Mouse (Mus musculus): ENCODE results near the gene D17H6S53E. TPM values are rescaled to one million over a fixed set of nuclear protein-coding genes. Genes with fewer than 3 reads are reported as not detected.
"Not testable (repeated sequence)": the region's sequence is repeated elsewhere in the genome, so short reads cannot be mapped to it uniquely, and the experiment has no call there.

D17H6S53E gene
- total RNA-seq, 2 experiments from 2014 or later, result 14.4 to 16.1 TPM

GRCm38 (mm10) chr17:35097164-35097655 is 29.0 kb upstream of the D17H6S53E start:
- intact Hi-C loops (cut with DNase I; ENCODE audit: low total_unique reads), result no loop called here
- DNase-seq, result no peak

DNA sequence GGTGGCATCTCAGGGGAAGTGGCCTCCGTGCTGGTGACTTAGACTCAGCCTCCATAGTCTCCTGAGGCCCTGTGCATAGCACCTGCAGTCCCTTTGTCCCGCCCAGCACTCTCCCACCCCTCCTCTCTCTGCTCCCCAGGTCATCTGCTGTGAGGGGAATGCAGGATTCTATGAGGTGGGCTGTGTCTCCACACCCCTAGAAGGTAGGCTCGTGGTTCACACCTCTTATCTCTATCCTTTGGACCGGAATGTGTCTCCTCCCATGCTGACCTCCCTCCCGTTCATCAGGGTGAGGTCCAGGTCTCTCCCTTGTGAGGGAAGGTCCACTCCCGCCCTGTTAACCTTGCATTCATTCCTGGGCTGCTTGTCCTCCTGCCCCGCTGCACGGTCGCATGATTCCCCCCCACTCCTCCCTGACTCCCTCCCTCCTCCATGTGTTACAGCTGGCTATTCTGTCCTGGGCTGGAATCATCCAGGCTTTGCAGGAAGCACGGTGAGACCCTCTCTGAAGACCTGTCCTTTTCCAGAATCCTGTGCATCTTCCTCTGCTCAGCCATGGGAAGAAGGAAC is 25.9 kb upstream of the D17H6S53E start:
- intact Hi-C loops (cut with DNase I; ENCODE audit: low total_unique reads), result loop anchor here (5.0 kb wide), 1 partner anchor 83 kb away; the partner anchor contains the start of gene Vwa7

DNA sequence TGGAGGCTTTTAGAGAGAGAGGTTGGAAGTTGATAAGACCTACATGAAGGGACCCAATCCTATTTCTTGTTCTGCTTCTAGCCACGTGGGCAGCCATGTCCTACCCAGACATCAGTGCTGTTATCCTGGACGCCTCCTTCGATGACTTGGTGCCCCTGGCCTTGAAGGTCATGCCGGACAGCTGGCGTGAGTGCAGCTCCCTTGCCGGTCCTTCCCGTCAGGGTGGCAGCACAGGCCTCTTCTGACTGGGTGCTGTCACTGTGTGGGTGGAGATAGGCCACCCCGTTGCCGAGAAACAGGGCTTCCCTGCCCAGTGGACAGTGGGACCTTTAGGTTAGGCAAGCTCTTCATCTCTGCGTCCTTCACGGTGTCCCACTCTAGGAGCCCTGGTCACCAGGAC is 25.0 kb upstream of the D17H6S53E start:
- intact Hi-C loops (cut with DNase I; ENCODE audit: low total_unique reads), result loop anchor here (5.0 kb wide), 1 partner anchor 84 kb away; the partner anchor contains the start of gene Vwa7

More for the DNA sequence above, 25.9 kb upstream of the D17H6S53E start:
- DNase-seq, result no peak

DNA sequence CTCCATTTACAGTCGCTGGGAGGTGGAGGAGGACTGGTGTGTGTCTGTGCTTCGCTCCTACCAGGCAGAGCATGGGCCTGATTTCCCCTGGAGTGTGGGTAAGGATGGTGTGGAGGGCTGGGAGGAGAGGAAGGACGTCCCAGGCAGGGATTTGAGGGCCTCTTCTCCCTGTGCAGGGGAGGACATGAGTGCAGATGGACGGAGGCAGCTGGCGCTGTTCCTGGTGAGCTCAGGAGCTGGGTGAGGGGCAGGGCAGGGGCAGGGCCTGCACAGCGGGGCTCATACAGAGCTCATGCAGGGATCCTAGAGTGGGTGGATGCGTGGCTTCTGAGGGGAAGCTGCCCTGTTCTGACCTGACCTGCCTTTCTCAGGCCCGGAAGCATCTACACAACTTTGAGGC is 23.9 kb upstream of the D17H6S53E start:
- DNase-seq, result no peak
- intact Hi-C loops (cut with DNase I; ENCODE audit: low total_unique reads), result loop anchor here (5.0 kb wide), 1 partner anchor 85 kb away; the partner anchor contains the start of gene Vwa7

More for the DNA sequence above, 25.0 kb upstream of the D17H6S53E start:
- DNase-seq, result no peak

- no peak for DNase-seq
- intact Hi-C loops (cut with DNase I; ENCODE audit: low total_unique reads), result loop anchor here (5.0 kb wide), 1 partner anchor 86 kb away; the partner anchor contains the start of gene Vwa7
These were observed 22.9 kb upstream of the D17H6S53E start for GRCm38 (mm10) chr17:35103221-35103690.

GRCm38 (mm10) chr17:35104079-35104478 is 22.1 kb upstream of the D17H6S53E start:
- intact Hi-C loops (cut with DNase I; ENCODE audit: low total_unique reads), result loop anchor here (5.0 kb wide), 1 partner anchor 87 kb away; the partner anchor contains the start of gene Vwa7
- no peak for DNase-seq

- intact Hi-C loops (cut with DNase I; ENCODE audit: low total_unique reads), result loop anchor here (5.0 kb wide), 1 partner anchor 87 kb away; the partner anchor contains the start of gene Vwa7
- DNase-seq, result no peak
These were observed 21.4 kb upstream of the D17H6S53E start for GRCm38 (mm10) chr17:35104754-35105153.

DNA sequence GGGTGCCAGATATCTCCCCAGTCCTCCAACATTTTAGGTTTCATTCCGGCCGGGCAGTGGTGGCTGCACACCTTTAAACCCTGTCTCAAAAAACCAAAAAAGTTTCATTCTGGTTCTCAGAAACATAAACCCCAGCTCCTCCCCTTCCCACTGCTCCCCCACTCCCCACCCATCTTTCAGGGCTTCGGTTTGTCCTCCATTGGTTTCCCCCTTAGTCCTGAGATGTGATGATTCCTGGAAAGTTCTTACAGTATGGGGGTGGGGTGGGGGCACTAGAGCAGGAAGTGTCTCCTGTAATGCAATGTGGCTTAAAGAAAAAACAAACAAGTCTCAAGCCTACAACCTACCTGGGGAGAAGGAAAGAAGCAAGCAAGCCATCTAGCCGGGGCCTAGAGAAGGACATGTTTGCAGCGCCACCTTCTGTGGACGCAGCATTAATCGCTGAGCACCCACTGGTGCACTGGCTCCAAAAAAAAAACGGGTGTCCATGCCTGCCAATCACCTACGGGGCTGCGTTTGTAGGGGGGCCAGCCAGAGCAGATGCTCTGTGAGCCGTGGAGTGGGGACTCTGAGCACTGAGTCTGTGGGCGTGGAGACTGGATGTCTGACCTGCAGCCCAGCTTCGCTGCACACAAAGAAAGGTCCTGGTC is 20.3 kb upstream of the D17H6S53E start:
- peak; percentile 35 for DNase-seq
- intact Hi-C loops (cut with DNase I; ENCODE audit: low total_unique reads), result no loop called here

- intact Hi-C loops (cut with DNase I; ENCODE audit: low total_unique reads), result no loop called here
- no peak for DNase-seq
These were observed 19.7 kb upstream of the D17H6S53E start for GRCm38 (mm10) chr17:35106522-35106921.

DNA sequence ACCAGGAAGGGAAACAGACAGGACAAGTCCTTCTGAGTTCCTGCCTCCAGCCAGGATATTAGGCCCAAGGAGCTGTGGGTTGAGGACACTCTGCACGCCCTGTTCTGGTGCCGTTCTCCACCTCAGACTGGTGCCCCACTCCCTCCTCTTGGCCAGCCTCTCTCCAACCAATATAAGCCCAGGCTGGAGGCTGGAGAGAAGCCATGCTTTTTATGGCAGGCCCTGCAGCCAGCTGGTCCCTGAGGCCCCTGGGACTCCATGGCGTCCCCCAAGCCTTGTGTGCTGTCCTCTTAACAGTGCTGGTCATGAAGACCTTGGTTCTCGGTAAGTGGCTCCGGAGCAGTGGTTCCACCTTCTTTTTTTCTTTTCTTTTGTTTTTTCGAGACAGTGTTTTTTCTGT is 18.1 kb upstream of the D17H6S53E start, which contains the start of gene Ly6g5c:
TSS of gene Ly6g5c (plus strand) at position 183 of the 400 bp plus-strand sequence.
- intact Hi-C loops (cut with DNase I; ENCODE audit: low total_unique reads), result no loop called here

DNA sequence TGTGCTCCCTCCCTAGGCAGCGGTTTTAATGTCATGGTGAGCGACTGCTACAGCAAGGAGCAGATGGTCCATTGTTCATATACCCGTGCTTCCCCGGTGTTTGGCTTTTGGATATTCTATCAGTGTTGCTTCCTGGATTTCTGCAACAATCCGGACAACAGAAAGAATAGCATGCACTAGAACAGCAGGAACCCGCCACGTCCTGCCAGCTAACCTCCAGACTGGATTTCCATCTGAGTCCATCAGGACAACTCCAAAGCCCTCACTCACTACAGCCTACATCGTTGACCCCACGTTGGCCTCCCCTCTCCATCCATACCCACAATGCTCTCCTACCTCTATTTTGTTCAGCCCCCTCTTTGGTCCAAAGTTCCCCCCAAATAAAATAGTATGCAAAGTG is 14.4 kb upstream of the D17H6S53E start:
- intact Hi-C loops (cut with DNase I; ENCODE audit: low total_unique reads), result no loop called here
- DNase-seq, result no peak

More for the DNA sequence above, 18.1 kb upstream of the D17H6S53E start, which contains the start of gene Ly6g5c:
- no peak for DNase-seq

GRCm38 (mm10) chr17:35115046-35116019 is 10.8 kb upstream of the D17H6S53E start, which contains the start of gene Ly6g5b:
TSS of gene Ly6g5b (minus strand) at chr17:35115428.
- intact Hi-C loops (cut with DNase I; ENCODE audit: low total_unique reads), result no loop called here
- peak; percentile 31 for DNase-seq

DNA sequence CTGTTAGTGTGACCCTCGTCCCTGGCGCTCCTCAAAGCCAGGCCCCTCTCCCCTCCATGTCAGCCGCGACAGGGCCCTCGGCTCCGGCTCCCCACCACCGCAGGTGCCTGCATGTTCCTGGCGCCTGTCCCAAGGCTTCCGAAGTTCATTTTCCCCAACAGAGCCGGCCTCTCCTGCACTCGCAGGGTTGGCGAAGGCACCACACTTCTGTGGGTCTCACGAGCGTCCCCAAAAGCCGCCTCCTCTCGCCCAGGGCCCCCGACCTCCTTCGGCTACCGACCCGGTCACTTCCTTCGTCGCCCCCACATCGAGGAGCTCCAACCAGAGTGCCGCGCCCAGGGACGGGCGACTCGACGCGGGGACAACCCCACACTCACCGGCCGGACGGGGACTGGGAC is 5.4 kb upstream of the D17H6S53E start:
- intact Hi-C loops (cut with DNase I; ENCODE audit: low total_unique reads), result no loop called here
- peak; percentile 47 for DNase-seq

GRCm38 (mm10) chr17:35121143-35121799 is 4.9 kb upstream of the D17H6S53E start, which contains the start of gene Gpank1:
TSS of gene Gpank1 (plus strand) at chr17:35121455.
- intact Hi-C loops (cut with DNase I; ENCODE audit: low total_unique reads), result no loop called here
- peak; percentile 99 for DNase-seq

DNA sequence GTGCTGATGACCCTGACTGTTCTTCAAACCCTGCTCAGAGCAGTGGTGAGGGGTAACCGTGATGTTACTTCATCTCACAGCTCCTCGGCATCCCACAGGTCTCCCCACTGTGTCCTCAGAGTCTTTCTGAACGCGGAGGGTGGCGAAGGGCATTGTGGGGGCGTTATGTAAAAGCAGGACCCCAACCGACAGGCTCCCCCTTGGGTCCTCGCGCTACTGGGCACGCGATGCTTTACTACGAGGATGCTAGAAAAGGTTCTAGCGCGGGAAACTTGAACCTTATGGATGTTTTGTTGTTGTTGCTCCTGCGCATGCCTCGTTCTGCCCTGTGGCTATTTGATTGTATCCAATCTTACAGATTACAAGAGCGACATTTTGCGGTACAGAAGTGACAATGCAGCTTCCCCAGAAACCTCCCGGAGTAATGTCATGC is 4.3 kb upstream of the D17H6S53E start, which contains the start of gene Csnk2b:
TSS of gene Csnk2b (minus strand) at position 183 of the 433 bp plus-strand sequence.
- intact Hi-C loops (cut with DNase I; ENCODE audit: low total_unique reads), result no loop called here
- peak; percentile 52 for DNase-seq

GRCm38 (mm10) chr17:35123287-35123686 is 2.9 kb upstream of the D17H6S53E start:
- intact Hi-C loops (cut with DNase I; ENCODE audit: low total_unique reads); DNase-seq: not testable (repeated sequence)

DNA sequence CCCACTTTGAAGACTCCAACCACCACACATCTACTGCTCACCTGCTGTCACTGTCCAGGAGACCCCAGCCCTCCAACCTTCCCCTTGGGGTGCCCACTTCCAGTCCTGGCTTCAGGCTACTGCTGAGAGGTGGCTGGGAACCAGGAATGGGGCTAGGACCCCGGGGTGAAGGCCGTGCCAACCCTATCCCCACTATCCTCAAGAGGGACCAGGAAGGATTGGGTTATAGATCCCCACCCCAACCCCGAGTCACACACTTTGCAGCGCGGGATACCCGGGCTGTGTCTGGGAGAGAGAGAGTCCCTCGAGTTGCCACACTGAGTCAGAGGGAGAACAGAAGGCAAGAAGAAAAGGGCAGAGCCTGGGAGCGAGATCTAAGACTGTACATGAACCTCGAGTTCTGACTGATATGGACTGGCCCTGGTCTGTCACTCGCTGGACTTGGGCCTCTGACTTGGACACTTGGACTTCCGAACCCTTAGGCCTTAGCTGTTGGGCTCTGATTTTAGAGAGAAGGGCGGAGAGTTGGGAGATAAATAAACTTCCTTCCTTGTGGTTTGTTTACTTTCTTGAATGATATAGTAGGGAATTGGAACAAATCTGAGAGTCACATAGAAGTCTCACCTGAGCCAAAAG is 1.8 kb upstream of the D17H6S53E start:
- DNase-seq; intact Hi-C loops (cut with DNase I; ENCODE audit: low total_unique reads): not testable (repeated sequence)

GRCm38 (mm10) chr17:35125081-35125480 is 1.1 kb upstream of the D17H6S53E start:
- intact Hi-C loops (cut with DNase I; ENCODE audit: low total_unique reads), result no loop called here
- DNase-seq, result no peak

Measured in gastrocnemius, postnatal 14 days (tissue).